Mouse (Mus musculus): Measurements from ENCODE around the gene Kirrel3. TPM values are rescaled to one million over a fixed set of nuclear protein-coding genes. Genes with fewer than 3 reads are reported as not detected.

Kirrel3 gene
- polyA plus RNA-seq, 1 experiment from 2014 or later, result 1.8 TPM

DNA sequence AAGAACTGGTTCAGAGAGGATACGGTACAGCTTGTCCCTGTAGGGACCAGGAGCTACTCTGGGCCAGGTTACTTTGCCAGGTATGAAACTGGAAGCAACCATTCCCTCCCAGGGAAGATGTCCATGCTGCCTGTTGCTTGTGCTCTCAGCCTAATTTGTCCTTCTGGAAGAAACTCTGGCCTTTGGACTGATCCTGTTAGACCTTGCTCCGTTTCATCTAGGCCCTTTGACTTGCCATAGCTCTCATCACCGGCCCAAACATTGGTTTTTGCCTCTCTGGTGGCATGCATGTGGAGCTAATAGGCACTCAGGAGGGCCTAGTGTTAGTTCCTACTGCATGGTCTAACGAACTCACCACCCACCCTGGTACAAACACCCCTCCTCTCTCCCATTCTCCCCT lies 88.2 kb downstream of the Kirrel3 start:
- H3K4me2 ChIP-seq, result no peak overlapping the region
- H3K36me3 ChIP-seq, result no peaks in the 10 kb centered on the region
- H3K27me3 ChIP-seq, result no peaks in the 10 kb centered on the region
- H3K9me3 ChIP-seq, result no peaks in the 10 kb centered on the region
- no peak for ATAC-seq (ENCODE audit: borderline replicate concordance, extremely low read depth, low FRiP score, low TSS enrichment)
- H3K4me1 ChIP-seq, result no peaks in the 10 kb centered on the region
- 77% methylated on average over 4 of the region's 4 CpGs for WGBS
- H3K4me3 ChIP-seq, result no peak overlapping the region
- no peak overlapping the region for H3K9ac ChIP-seq
- H3K27ac ChIP-seq, result no peak overlapping the region

DNA sequence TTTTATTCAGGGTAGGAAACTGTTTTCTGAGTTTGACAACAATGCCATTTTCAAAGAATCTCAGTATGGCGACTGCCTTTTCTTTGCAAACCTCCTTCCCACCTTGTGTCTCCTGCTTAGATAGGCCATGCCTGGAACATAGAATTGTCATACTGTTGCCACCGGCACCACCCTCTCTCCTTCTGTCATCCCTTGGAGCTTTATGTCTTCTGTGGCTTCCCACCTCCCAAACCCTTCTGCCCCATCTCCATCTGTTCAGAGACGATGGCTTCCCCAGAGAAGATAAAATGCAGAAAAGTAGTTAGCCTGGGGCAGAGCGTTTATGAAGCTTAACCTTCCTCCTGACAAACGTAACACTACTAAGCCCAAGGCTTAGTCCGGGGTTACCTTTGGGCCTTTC lies 88.9 kb downstream of the Kirrel3 start:
- H3K27ac ChIP-seq, result no peak overlapping the region
- WGBS, result 77% methylated on average over 6 of the region's 6 CpGs
- H3K4me3 ChIP-seq, result no peak overlapping the region
- H3K27me3 ChIP-seq, result no peaks in the 10 kb centered on the region
- H3K9me3 ChIP-seq, result no peaks in the 10 kb centered on the region
- no peaks in the 10 kb centered on the region for H3K36me3 ChIP-seq
- no peak overlapping the region for H3K4me2 ChIP-seq
- no peaks in the 10 kb centered on the region for H3K4me1 ChIP-seq
- no peak overlapping the region for H3K9ac ChIP-seq
- ATAC-seq (ENCODE audit: borderline replicate concordance, extremely low read depth, low FRiP score, low TSS enrichment), result no peak

DNA sequence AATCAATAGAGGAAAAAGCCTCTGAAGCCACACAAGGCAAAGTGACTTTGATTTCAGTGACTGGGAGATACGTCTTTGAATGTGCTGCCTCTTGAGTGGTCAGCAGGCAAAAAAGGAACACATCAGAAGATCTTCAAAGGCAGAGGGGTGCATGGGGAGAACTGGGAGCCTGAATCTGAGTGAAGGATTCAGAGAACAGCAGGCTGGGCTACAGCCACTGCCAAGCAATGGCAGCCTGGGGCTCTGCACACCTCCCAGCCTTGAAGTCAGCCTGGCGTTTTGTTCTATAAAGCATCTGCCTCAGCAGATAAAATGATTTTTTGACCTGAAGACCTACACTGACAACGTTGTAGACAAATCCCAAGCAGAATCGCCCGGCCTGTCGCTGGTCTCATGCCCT lies 93.5 kb downstream of the Kirrel3 start:
- no peak overlapping the region for H3K4me2 ChIP-seq
- H3K4me1 ChIP-seq, result no peaks in the 10 kb centered on the region
- H3K36me3 ChIP-seq, result no peaks in the 10 kb centered on the region
- no peak for ATAC-seq (ENCODE audit: borderline replicate concordance, extremely low read depth, low FRiP score, low TSS enrichment)
- H3K9ac ChIP-seq, result no peak overlapping the region
- no peaks in the 10 kb centered on the region for H3K27me3 ChIP-seq
- H3K4me3 ChIP-seq, result no peak overlapping the region
- no peaks in the 10 kb centered on the region for H3K9me3 ChIP-seq
- no peak overlapping the region for H3K27ac ChIP-seq
- WGBS, result 72% methylated on average over 6 of the region's 6 CpGs

DNA sequence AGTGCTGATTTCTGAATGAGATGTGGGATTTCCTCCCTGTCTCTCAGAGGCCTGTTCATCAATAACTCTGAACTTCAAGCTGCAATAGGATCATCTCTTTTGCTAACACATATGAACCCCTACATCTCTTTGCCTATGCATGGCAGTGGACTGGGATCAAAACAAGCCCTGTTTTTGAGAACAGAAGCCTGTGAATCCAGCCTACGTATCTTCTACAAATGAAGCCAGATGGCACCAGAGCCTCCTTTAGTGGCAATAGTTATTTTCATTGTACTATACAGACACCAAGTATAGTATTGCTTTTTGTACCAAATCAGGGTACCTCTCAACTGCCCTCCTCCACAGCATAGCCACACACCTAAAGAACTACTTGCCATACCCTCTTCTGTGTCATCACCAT lies 94.4 kb downstream of the Kirrel3 start:
- Histone ChIP-seq H3K36me3 (no peaks in the 10 kb centered on the region), H3K4me1 (no peaks in the 10 kb centered on the region), H3K9ac (no peak overlapping the region), H3K27me3 (no peaks in the 10 kb centered on the region), H3K9me3 (no peaks in the 10 kb centered on the region), H3K4me2 (no peak overlapping the region), H3K4me3 (no peak overlapping the region), H3K27ac (no peak overlapping the region)
- no peak for ATAC-seq (ENCODE audit: borderline replicate concordance, extremely low read depth, low FRiP score, low TSS enrichment)
- WGBS, result 90% methylated on average over 1 of the region's 1 CpGs

DNA sequence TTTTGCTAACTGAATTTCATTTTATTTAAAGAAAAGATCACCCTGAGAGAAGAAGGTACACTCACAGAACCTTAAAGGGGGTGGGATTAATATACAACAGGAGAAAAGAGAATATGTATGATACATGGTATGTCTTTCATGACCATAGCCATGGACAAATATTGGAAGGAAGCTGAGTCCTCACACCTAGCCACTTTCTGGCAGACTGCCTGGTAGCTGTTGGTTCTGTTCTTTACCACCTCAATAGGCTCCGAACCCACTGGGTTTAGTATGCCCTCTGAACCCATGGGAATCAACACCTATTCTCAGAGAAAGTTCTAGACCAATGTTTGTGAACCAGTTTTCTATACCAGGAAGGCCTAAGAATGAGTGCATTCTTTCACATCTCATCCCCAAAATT lies 96.8 kb downstream of the Kirrel3 start:
- WGBS, result 68% methylated on average over 1 of the region's 1 CpGs

DNA sequence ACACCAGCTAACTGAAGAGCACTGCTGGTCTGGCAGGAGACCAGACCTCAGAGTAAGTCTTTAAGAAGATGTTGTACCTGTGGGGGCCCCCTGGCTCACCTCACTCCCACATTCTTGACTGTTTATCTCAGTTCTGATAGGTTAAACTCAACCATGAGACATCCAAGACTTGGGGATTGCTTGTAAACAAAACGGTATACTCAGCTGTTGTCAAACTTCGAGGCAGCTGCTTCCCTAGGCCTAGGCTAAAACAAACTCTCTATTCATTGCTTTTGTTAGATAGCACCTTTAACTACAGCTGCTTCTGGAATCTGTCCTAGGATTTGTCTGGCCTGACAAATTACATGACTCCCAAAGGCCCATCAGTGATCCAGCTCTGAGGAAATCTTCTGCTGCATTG lies 99.8 kb downstream of the Kirrel3 start:
- no peaks in the 10 kb centered on the region for H3K4me1 ChIP-seq
- WGBS, result 22% methylated on average over 2 of the region's 2 CpGs
- H3K9me3 ChIP-seq, result no peaks in the 10 kb centered on the region
- ATAC-seq (ENCODE audit: borderline replicate concordance, extremely low read depth, low FRiP score, low TSS enrichment), result no peak
- no peak overlapping the region for H3K4me2 ChIP-seq
- no peak overlapping the region for H3K4me3 ChIP-seq
- H3K36me3 ChIP-seq, result no peaks in the 10 kb centered on the region
- H3K9ac ChIP-seq, result no peak overlapping the region
- no peaks in the 10 kb centered on the region for H3K27me3 ChIP-seq
- no peak overlapping the region for H3K27ac ChIP-seq

More for the DNA sequence above, 96.8 kb downstream of the Kirrel3 start:
- no peaks in the 10 kb centered on the region for H3K9me3 ChIP-seq
- no peaks in the 10 kb centered on the region for H3K4me1 ChIP-seq
- no peak overlapping the region for H3K9ac ChIP-seq
- H3K27me3 ChIP-seq, result no peaks in the 10 kb centered on the region
- no peak for ATAC-seq (ENCODE audit: borderline replicate concordance, extremely low read depth, low FRiP score, low TSS enrichment)
- H3K27ac ChIP-seq, result no peak overlapping the region
- no peak overlapping the region for H3K4me3 ChIP-seq
- H3K4me2 ChIP-seq, result no peak overlapping the region
- no peaks in the 10 kb centered on the region for H3K36me3 ChIP-seq

DNA sequence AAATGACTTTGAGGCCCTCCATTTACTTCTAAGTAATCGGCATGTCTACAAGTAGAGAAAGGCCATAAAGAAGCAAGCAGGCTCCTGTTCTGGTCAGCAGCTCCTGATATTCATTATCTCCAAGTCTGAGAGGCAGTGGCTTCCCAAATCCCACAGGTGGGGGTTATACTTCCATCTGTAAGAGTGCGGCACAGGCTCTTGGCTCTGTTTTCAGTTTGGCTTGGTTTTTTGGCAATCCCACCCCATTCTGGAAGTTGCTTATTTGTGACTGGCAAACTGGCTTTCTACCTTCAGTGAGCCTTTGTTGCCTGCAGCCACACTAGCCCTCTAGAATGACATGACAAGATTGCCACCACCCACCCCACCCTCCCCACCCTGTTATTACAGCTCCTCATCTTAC lies 100.4 kb downstream of the Kirrel3 start:
- no peak overlapping the region for H3K4me2 ChIP-seq
- H3K27ac ChIP-seq, result no peak overlapping the region
- no peaks in the 10 kb centered on the region for H3K27me3 ChIP-seq
- H3K9ac ChIP-seq, result no peak overlapping the region
- ATAC-seq (ENCODE audit: borderline replicate concordance, extremely low read depth, low FRiP score, low TSS enrichment), result no peak
- WGBS, result 46% methylated on average over 2 of the region's 2 CpGs
- no peaks in the 10 kb centered on the region for H3K4me1 ChIP-seq
- H3K9me3 ChIP-seq, result no peaks in the 10 kb centered on the region
- H3K36me3 ChIP-seq, result no peaks in the 10 kb centered on the region
- H3K4me3 ChIP-seq, result no peak overlapping the region

DNA sequence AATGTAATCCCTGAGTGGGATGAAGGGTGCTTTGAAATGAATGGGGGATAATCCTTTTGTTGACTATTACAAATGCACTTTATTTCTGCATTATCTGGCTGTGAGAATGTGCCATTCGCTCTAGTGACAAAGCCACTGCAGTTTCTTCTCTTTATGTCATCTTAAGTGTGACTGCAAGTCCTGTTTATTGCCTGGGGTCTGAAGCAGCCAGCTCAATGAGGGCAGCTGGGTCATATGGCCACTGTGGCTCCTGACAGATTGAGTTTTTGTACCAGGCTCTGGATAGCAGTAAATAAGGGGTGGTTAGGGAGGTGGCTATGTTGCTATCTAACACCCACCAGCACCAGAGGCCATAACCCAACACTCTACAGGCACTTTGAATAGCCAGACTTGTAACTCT lies 104.1 kb downstream of the Kirrel3 start:
- Histone ChIP-seq H3K4me3 (no peak overlapping the region), H3K9ac (no peak overlapping the region), H3K27ac (no peak overlapping the region), H3K27me3 (no peaks in the 10 kb centered on the region), H3K9me3 (no peaks in the 10 kb centered on the region), H3K4me2 (no peak overlapping the region), H3K36me3 (no peaks in the 10 kb centered on the region), H3K4me1 (no peaks in the 10 kb centered on the region)
- 84% methylated on average over 1 of the region's 1 CpGs for WGBS
- ATAC-seq (ENCODE audit: borderline replicate concordance, extremely low read depth, low FRiP score, low TSS enrichment), result no peak

DNA sequence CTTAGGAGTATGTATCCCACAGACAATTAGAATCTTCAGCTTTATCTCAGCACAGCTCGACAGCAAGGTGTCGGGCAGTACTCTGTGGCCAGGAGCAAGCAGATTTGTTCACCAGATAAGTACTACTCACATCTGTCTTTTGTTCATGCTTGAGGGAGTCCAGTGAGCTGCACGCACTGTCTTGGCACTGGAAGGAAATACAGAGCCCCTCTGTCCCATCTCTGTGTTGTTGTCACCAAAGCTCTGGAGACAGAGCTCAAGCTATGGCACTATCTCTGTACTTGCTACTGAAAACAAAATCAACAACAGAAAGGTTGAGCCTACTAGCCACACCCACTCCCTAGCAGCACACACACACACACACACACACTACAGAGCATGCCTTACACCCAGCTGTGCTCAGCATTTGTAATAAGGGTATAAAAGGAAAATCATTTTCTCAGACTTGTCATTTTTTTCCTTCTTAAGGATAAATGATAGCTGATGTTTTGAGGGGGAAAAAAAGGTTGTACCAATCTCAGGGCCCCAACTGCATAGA lies 106.4 kb downstream of the Kirrel3 start:
- Histone ChIP-seq H3K36me3 (no peaks in the 10 kb centered on the region), H3K27ac (no peak overlapping the region), H3K9ac (no peak overlapping the region), H3K4me1 (no peaks in the 10 kb centered on the region), H3K9me3 (no peaks in the 10 kb centered on the region), H3K27me3 (no peaks in the 10 kb centered on the region), H3K4me2 (no peak overlapping the region), H3K4me3 (no peak overlapping the region)
- ATAC-seq (ENCODE audit: borderline replicate concordance, extremely low read depth, low FRiP score, low TSS enrichment), result no peak
- 39% methylated on average over 3 of the region's 3 CpGs for WGBS

DNA sequence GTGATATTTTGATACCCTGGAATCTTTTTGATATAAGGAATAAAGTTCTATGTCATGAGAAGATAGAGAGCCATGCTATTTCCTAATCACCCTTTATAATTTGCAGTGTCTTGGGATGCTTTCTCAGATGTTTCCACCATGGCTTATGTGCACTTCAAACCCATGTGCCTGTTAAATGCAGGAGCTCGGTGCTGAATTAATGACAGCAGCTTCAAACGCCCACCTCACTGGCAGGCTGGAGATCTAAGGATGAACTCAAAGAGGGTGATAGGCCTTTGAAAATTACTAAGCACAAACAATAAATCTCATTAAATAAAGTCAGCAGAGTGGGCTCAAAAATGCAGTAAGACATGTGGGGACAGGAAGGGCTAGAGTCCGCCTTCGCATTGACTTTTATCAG lies 108.2 kb downstream of the Kirrel3 start:
- no peak overlapping the region for H3K4me3 ChIP-seq
- H3K27ac ChIP-seq, result no peak overlapping the region
- no peak for ATAC-seq (ENCODE audit: borderline replicate concordance, extremely low read depth, low FRiP score, low TSS enrichment)
- no peaks in the 10 kb centered on the region for H3K9me3 ChIP-seq
- no peaks in the 10 kb centered on the region for H3K4me1 ChIP-seq
- no peaks in the 10 kb centered on the region for H3K36me3 ChIP-seq
- H3K4me2 ChIP-seq, result no peak overlapping the region
- H3K9ac ChIP-seq, result no peak overlapping the region
- 46% methylated on average over 4 of the region's 4 CpGs for WGBS
- no peaks in the 10 kb centered on the region for H3K27me3 ChIP-seq

DNA sequence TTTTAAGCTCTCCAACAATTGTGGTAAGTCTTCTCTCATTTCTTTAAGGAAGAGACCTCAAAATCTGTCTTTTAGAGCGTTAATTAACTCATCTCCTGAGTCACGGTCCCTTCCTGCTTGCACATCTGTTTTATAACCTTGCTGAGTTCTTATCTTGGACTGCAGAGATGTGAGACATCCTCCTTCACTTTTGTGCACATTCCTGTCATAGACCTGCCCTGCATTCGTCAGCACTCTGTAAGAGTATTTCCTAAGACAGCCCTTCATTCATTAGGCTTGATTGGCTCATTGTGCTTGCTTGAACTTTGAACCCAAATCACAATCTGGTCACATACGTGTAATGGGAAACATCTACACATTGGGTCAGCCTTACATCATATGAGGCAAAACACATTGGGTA lies 114.6 kb downstream of the Kirrel3 start:
- ATAC-seq (ENCODE audit: borderline replicate concordance, extremely low read depth, low FRiP score, low TSS enrichment), result no peak
- WGBS, result 59% methylated on average over 4 of the region's 4 CpGs

DNA sequence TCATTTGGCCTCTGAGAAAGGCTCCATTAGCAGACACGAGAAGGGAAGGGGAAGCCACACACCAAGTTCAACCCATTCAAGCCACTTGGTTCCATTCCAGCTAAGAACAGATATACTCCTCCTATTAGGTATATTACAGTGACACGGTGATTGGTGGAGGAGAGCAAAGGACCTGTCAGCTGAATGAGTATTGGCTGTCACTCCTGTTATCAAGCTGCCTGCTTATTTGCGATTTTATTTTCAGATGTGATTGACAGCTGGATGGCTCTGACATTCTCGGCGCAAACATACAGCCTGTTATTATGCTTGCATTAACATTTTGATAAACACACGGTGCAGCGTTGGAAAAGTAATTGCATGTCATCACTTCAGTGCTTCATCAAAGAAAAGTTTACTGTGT lies 118.1 kb downstream of the Kirrel3 start:
- ATAC-seq (ENCODE audit: borderline replicate concordance, extremely low read depth, low FRiP score, low TSS enrichment), result no peak
- WGBS, result 63% methylated on average over 7 of the region's 7 CpGs
- H3K9me3 ChIP-seq, result no peaks in the 10 kb centered on the region

More for the DNA sequence above, 114.6 kb downstream of the Kirrel3 start:
- no peak overlapping the region for H3K4me2 ChIP-seq
- no peaks in the 10 kb centered on the region for H3K36me3 ChIP-seq
- no peaks in the 10 kb centered on the region for H3K4me1 ChIP-seq
- H3K9me3 ChIP-seq, result no peaks in the 10 kb centered on the region
- no peak overlapping the region for H3K9ac ChIP-seq
- no peak overlapping the region for H3K4me3 ChIP-seq
- no peak overlapping the region for H3K27ac ChIP-seq
- H3K27me3 ChIP-seq, result no peaks in the 10 kb centered on the region

DNA sequence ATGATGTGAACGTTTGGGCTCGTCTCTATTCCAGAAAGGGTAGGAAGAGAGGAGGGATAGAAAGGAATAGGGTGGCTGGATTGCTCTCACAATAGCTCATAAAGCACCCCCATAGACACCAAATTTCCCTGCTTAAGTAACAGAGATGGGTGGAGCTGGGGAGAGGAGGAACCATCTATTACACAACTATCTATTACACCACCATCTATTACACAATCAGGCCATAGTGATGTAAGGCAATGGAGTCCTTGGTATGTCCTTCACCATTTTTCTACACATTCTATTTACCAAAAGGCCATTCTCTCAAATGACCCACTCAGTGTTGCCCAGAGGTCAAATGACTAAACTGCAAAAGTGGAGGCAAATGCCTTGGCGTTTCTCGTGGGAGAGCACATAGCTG lies 119.2 kb downstream of the Kirrel3 start:
- Histone ChIP-seq H3K4me1 (no peaks in the 10 kb centered on the region), H3K27ac (no peak overlapping the region), H3K9me3 (no peaks in the 10 kb centered on the region), H3K36me3 (no peaks in the 10 kb centered on the region), H3K4me3 (no peak overlapping the region), H3K9ac (no peak overlapping the region), H3K27me3 (no peaks in the 10 kb centered on the region), H3K4me2 (no peak overlapping the region)
- WGBS, result 69% methylated on average over 4 of the region's 4 CpGs
- no peak for ATAC-seq (ENCODE audit: borderline replicate concordance, extremely low read depth, low FRiP score, low TSS enrichment)

More for the DNA sequence above, 118.1 kb downstream of the Kirrel3 start:
- Histone ChIP-seq H3K36me3 (no peaks in the 10 kb centered on the region), H3K4me2 (no peak overlapping the region), H3K27ac (no peak overlapping the region), H3K9ac (no peak overlapping the region), H3K27me3 (no peaks in the 10 kb centered on the region), H3K4me3 (no peak overlapping the region), H3K4me1 (no peaks in the 10 kb centered on the region)

All from lung, embryonic 15.5 days (tissue).